In the genomic region with DNA sequence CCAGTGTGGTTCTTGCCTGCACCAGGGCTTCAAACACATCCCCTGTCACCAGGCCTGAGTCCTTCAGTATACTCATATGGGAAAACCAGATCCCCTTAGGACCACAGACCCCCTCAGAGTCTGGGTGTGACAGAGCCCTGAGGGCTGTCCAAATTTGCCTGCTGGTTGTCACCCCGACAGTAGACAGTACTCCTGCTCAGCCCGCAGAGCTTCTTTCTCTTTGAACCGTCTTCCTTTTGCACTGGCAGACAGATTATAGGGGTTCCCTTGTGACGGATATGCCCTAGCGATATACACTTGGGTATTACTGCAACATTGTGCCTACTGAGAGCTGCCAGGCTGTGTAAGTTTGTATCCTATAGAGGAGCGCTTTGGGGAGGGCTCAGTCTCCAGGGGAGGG, we compare ENCODE assay signal across 29 mouse cellular contexts. TPM values are rescaled to one million over a fixed set of nuclear protein-coding genes. Genes with fewer than 3 reads are reported as not detected.
DNase-seq lines count a peak whose midpoint lies in the region; ATAC-seq lines count a peak whose summit lies in the region.
"Had no signal": no experiment of that assay in that cellular context is flagged by ENCODE, and none has a peak within 500 bp of the region (broad histone marks: within the 10 kb centered on the region; RNA-seq: fewer than 3 reads in every experiment).

No protein-coding gene starts in this region.

- H3K9me3 ChIP-seq in forebrain, embryonic 10.5 days = no peaks in the 10 kb centered on the region
- no peaks in the 10 kb centered on the region for H3K9me3 ChIP-seq in forebrain, embryonic 11.5 days (ENCODE audit: control insufficient read depth, low read length)
- H3K9me3 ChIP-seq in embryonic facial prominence, embryonic 15.5 days (replicated peaks) = no peaks in the 10 kb centered on the region
- H3K9me3 ChIP-seq: kidney, embryonic 15.5 days; limb, embryonic 15.5 days; liver, embryonic 13.5 days had no signal

- no peak for ATAC-seq in forebrain, embryonic 11.5 days (replicated peaks; ENCODE audit: low FRiP score)
- ATAC-seq in embryonic facial prominence, embryonic 15.5 days (ENCODE audit: insufficient number of reproducible peaks, low FRiP score, low TSS enrichment, low read depth) = peak; percentile 57; the same call in 1 of the 2 replicates
- no peak for ATAC-seq in inflammation-experienced regulatory T-cells, adult 6 months
- ATAC-seq: forebrain, embryonic 14.5 days had no signal

- no peaks in the 10 kb centered on the region for H3K36me3 ChIP-seq in forebrain, embryonic 10.5 days (replicated peaks)
- H3K36me3 ChIP-seq in forebrain, embryonic 11.5 days (ENCODE audit: control insufficient read depth, insufficient read depth, low read length) = no peaks in the 10 kb centered on the region
- no peaks in the 10 kb centered on the region for H3K36me3 ChIP-seq in embryonic facial prominence, embryonic 15.5 days
- H3K36me3 ChIP-seq: kidney, embryonic 15.5 days; limb, embryonic 15.5 days; liver, embryonic 13.5 days had no signal

- peaks cover 42% of the 10 kb centered on the region for H3K4me1 ChIP-seq in forebrain, embryonic 10.5 days
- H3K4me1 ChIP-seq in forebrain, embryonic 11.5 days (replicated peaks; ENCODE audit: control insufficient read depth, insufficient read depth, low read length) = peaks cover 3% of the 10 kb centered on the region; the same call in 1 of the 2 replicates
- peaks cover 5% of the 10 kb centered on the region for H3K4me1 ChIP-seq in embryonic facial prominence, embryonic 15.5 days

- peaks cover 20% of the 10 kb centered on the region for H3K27me3 ChIP-seq in forebrain, embryonic 10.5 days (ENCODE audit: poor library complexity, severe bottlenecking)
- H3K27me3 ChIP-seq in forebrain, embryonic 11.5 days (ENCODE audit: control insufficient read depth, insufficient read depth, low read length) = no peaks in the 10 kb centered on the region; the same call in 1 of the 2 replicates
- H3K27me3 ChIP-seq in embryonic facial prominence, embryonic 15.5 days = no peaks in the 10 kb centered on the region; the same call in 1 of the 2 replicates
- H3K27me3 ChIP-seq: limb, embryonic 15.5 days had no signal

- H3K4me2 ChIP-seq in forebrain, embryonic 11.5 days (ENCODE audit: low read depth, low read length, severe bottlenecking) = no peak overlapping the region
- H3K4me2 ChIP-seq in embryonic facial prominence, embryonic 15.5 days (replicated peaks) = no peak overlapping the region
- H3K4me2 ChIP-seq: heart, embryonic 11.5 days; hindbrain, embryonic 14.5 days; kidney, embryonic 15.5 days; limb, embryonic 15.5 days; liver, embryonic 13.5 days had no signal

- H3K4me3 ChIP-seq in forebrain, embryonic 10.5 days = no peak overlapping the region
- no peak overlapping the region for H3K4me3 ChIP-seq in forebrain, embryonic 11.5 days (ENCODE audit: low read depth, low read length)
- no peak overlapping the region for H3K4me3 ChIP-seq in embryonic facial prominence, embryonic 15.5 days (replicated peaks)
- H3K4me3 ChIP-seq: kidney, embryonic 15.5 days; layer of hippocampus, adult 2 months; left cerebral cortex, adult 2 months; limb, embryonic 15.5 days; liver, embryonic 13.5 days had no signal

- H3K27ac ChIP-seq in forebrain, embryonic 10.5 days = 0 out of 2 replicates have a peak overlapping the region, but pooled peaks have one; percentile 2
- H3K27ac ChIP-seq in forebrain, embryonic 11.5 days (ENCODE audit: low read depth, low read length) = no peak overlapping the region
- H3K27ac ChIP-seq in embryonic facial prominence, embryonic 15.5 days (replicated peaks) = no peak overlapping the region
- H3K27ac ChIP-seq: hindbrain, embryonic 14.5 days; kidney, embryonic 15.5 days; layer of hippocampus, adult 2 months; left cerebral cortex, adult 2 months; limb, embryonic 15.5 days; liver, embryonic 13.5 days had no signal

- DNase-seq in forebrain, embryonic 10.5 days (ENCODE audit: extremely low spot score, low spot score) = no peak
- no peak for DNase-seq in forebrain, embryonic 11.5 days (ENCODE audit: low spot score)
- peak; percentile 29 to 35 for DNase-seq in CD8-positive naive resting alpha-beta T cell, adult 2 months (ENCODE audit: low read depth in 2 of 2, low spot score in 2 of 2)
- peak; percentile 54 to 56 for DNase-seq in thymus, postnatal 10 days (ENCODE audit: low spot score in 2 of 2)
- no peak for DNase-seq in adipocyte (ENCODE audit: low spot score)
- DNase-seq in adrenal gland, adult (ENCODE audit: inconsistent age in 2 of 2, low spot score in 1 of 2) = no peak
- DNase-seq: adrenal gland, postnatal 14 days; cerebellum, adult 11-12 months; cerebellum, adult 9-11 months; gastrocnemius, postnatal 25 days; heart, adult 11 months; heart, postnatal 4 days; kidney, adult 18-20 months; kidney, postnatal 25 days; left cerebral cortex, postnatal 4 days; liver, embryonic 13.5 days; lung, adult 18-20 months; lung, postnatal 10 days; midbrain, embryonic 14.5 days; right cerebral cortex, adult 18-20 months had no signal

- 89% methylated on average over 6 of the region's 6 CpGs for WGBS in forebrain, embryonic 10.5 days
- 89% methylated on average over 6 of the region's 6 CpGs for WGBS in forebrain, embryonic 11.5 days
- 70% methylated on average over 6 of the region's 6 CpGs for WGBS in embryonic facial prominence, embryonic 15.5 days

- H3K9ac ChIP-seq in forebrain, embryonic 11.5 days (ENCODE audit: low read length) = no peak overlapping the region
- no peak overlapping the region for H3K9ac ChIP-seq in embryonic facial prominence, embryonic 15.5 days
- H3K9ac ChIP-seq: hindbrain, embryonic 14.5 days; kidney, embryonic 15.5 days; limb, embryonic 15.5 days; liver, embryonic 13.5 days had no signal

RNA-seq across cellular contexts. Expression of a gene that starts 7.7 kb away (rescaled TPM):
- polyA plus RNA-seq in forebrain, embryonic 10.5 days (2016; fragmentation: Nextera tagmentation; extraction: Ambion mirVana) = 0.06 and 0.11 TPM in 2 replicates
- polyA plus RNA-seq in forebrain, embryonic 11.5 days (2014; fragmentation: Nextera tagmentation; extraction: Ambion mirVana) = 0.13 TPM in 1 of 2 replicates, not detected in the other
- 0.55 and 0.65 TPM in 2 replicates for polyA plus RNA-seq in embryonic facial prominence, embryonic 15.5 days (2015; fragmentation: Nextera tagmentation; extraction: Ambion mirVana)
- polyA plus RNA-seq in inflammation-experienced regulatory T-cells, adult 6 months (2017; shearing (Covaris generic)) = 1 to 10 TPM; 1.9 to 6.6 (median 3.3) TPM

RNA-seq across cellular contexts. Expression of a gene that starts 29.4 kb away (rescaled TPM):
- polyA plus RNA-seq in forebrain, embryonic 10.5 days (2016; fragmentation: Nextera tagmentation; extraction: Ambion mirVana) = 5.8 and 7.4 TPM in 2 replicates
- polyA plus RNA-seq in forebrain, embryonic 11.5 days (2014; fragmentation: Nextera tagmentation; extraction: Ambion mirVana) = 5.5 and 7.5 TPM in 2 replicates
- 13.2 and 13.9 TPM in 2 replicates for polyA plus RNA-seq in embryonic facial prominence, embryonic 15.5 days (2015; fragmentation: Nextera tagmentation; extraction: Ambion mirVana)
- polyA plus RNA-seq in inflammation-experienced regulatory T-cells, adult 6 months (2017; shearing (Covaris generic)) = 1 to 10 TPM; 1.6 to 2.4 (median 2.4) TPM

RNA-seq across cellular contexts. Expression of a gene that starts 59.3 kb away (rescaled TPM):
- 29.7 and 32.2 TPM in 2 replicates for polyA plus RNA-seq in forebrain, embryonic 10.5 days (2016; fragmentation: Nextera tagmentation; extraction: Ambion mirVana)
- 28.1 and 31.4 TPM in 2 replicates for polyA plus RNA-seq in forebrain, embryonic 11.5 days (2014; fragmentation: Nextera tagmentation; extraction: Ambion mirVana)
- polyA plus RNA-seq in embryonic facial prominence, embryonic 15.5 days (2015; fragmentation: Nextera tagmentation; extraction: Ambion mirVana) = 47.3 and 47.9 TPM in 2 replicates
- 10 to 100 TPM; 14.2 to 23.1 (median 17.9) TPM for polyA plus RNA-seq in inflammation-experienced regulatory T-cells, adult 6 months (2017; shearing (Covaris generic))

Comparison
In these comparisons a context has a peak if more than half of its experiments do, and no peak if none do; other contexts are left out.
1. DNase-seq: peak in CD8-positive naive resting alpha-beta T cell, adult 2 months (2 of 2) and thymus, postnatal 10 days (2 of 2); none in forebrain, embryonic 10.5 days (single experiment), forebrain, embryonic 11.5 days (single experiment), adipocyte (single experiment) and adrenal gland, adult (0 of 2).